Comparison of ENCODE assay signal across 8 mouse cellular contexts in genomic region chr3:21936616-21937015, GRCm38 (mm10).
DNase-seq lines count a peak whose midpoint lies in the region; ATAC-seq lines count a peak whose summit lies in the region.

No protein-coding gene starts in this region.

- 6% methylated on average over 8 of the region's 8 CpGs for WGBS in embryonic facial prominence, embryonic 10.5 days
- 24% methylated on average over 8 of the region's 8 CpGs for WGBS in intestine, embryonic 15.5 days
- WGBS in midbrain, embryonic 14.5 days: 10% methylated on average over 8 of the region's 8 CpGs

- no peak overlapping the region for H3K9ac ChIP-seq in intestine, embryonic 15.5 days
- no peak overlapping the region for H3K9ac ChIP-seq in midbrain, embryonic 14.5 days (replicated peaks; ENCODE audit: low read length)

- H3K27ac ChIP-seq in embryonic facial prominence, embryonic 10.5 days (replicated peaks): peak overlapping the region; percentile 80
- H3K27ac ChIP-seq in intestine, embryonic 15.5 days: no peak overlapping the region
- H3K27ac ChIP-seq in midbrain, embryonic 14.5 days (replicated peaks; ENCODE audit: low read depth, low read length): peak overlapping the region; percentile 90

- peak overlapping the region; percentile 39 for H3K4me3 ChIP-seq in embryonic facial prominence, embryonic 10.5 days
- no peak overlapping the region for H3K4me3 ChIP-seq in intestine, embryonic 15.5 days (replicated peaks)
- no peak overlapping the region; the same call in 1 of the 2 replicates for H3K4me3 ChIP-seq in midbrain, embryonic 14.5 days (replicated peaks; ENCODE audit: low read depth, low read length)

- H3K36me3 ChIP-seq in embryonic facial prominence, embryonic 10.5 days (replicated peaks): no peaks in the 10 kb centered on the region
- H3K36me3 ChIP-seq in intestine, embryonic 15.5 days: no peaks in the 10 kb centered on the region
- H3K36me3 ChIP-seq in midbrain, embryonic 14.5 days (ENCODE audit: control insufficient read depth, insufficient read depth, low read length): no peaks in the 10 kb centered on the region

- peak overlapping the region; percentile 68 for H3K4me2 ChIP-seq in intestine, embryonic 15.5 days (replicated peaks)
- H3K4me2 ChIP-seq in midbrain, embryonic 14.5 days (ENCODE audit: low read length): peak overlapping the region; percentile 61

- no peaks in the 10 kb centered on the region for H3K9me3 ChIP-seq in embryonic facial prominence, embryonic 10.5 days
- no peaks in the 10 kb centered on the region for H3K9me3 ChIP-seq in intestine, embryonic 15.5 days
- H3K9me3 ChIP-seq in midbrain, embryonic 14.5 days (ENCODE audit: control insufficient read depth, low read length): no peaks in the 10 kb centered on the region

- ATAC-seq in intestine, embryonic 15.5 days: peak; percentile 21
- no peak; the same call in 1 of the 2 replicates for ATAC-seq in midbrain, embryonic 14.5 days (ENCODE audit: low FRiP score, low TSS enrichment)
- no peak for ATAC-seq in granulocyte monocyte progenitor cell, adult 5-6 weeks (replicated peaks; ENCODE audit: poor library complexity, severe bottlenecking)

- intact Hi-C loops in gastrocnemius, postnatal 36 days (cut with DNase I): loop anchor here (1.0 to 10.0 kb wide), 7 partner anchors 50 to 1282 kb away; partner anchors contain the start of gene Tbl1xr1

- no peaks in the 10 kb centered on the region for H3K27me3 ChIP-seq in embryonic facial prominence, embryonic 10.5 days (replicated peaks; ENCODE audit: low read depth, poor library complexity, severe bottlenecking)
- H3K27me3 ChIP-seq in intestine, embryonic 15.5 days (replicated peaks): no peaks in the 10 kb centered on the region
- no peaks in the 10 kb centered on the region for H3K27me3 ChIP-seq in midbrain, embryonic 14.5 days (ENCODE audit: control insufficient read depth, insufficient read depth, low read length)

- DNase-seq in heart, adult 11 months: peak; percentile 94
- DNase-seq in heart, adult 8-10 months (ENCODE audit: low spot score): no peak
- peak; percentile 42 for DNase-seq in CD4-positive helper T cell, adult 2 months (ENCODE audit: low read depth, low spot score)
- peak; percentile 31 for DNase-seq in embryonic facial prominence, embryonic 10.5 days (ENCODE audit: low spot score)
- peak; percentile 37 for DNase-seq in midbrain, embryonic 14.5 days
- DNase-seq in gastrocnemius, postnatal 36 days: no peak

- H3K4me1 ChIP-seq in embryonic facial prominence, embryonic 10.5 days: peaks cover 47% of the 10 kb centered on the region
- H3K4me1 ChIP-seq in intestine, embryonic 15.5 days (replicated peaks): peaks cover 15% of the 10 kb centered on the region
- H3K4me1 ChIP-seq in midbrain, embryonic 14.5 days (ENCODE audit: control insufficient read depth, insufficient read depth, low read length): peaks cover 25% of the 10 kb centered on the region

Comparison
In these comparisons a context has a peak if more than half of its experiments do, and no peak if none do; other contexts are left out.
1. DNase-seq: peak in heart, adult 11 months (single experiment), CD4-positive helper T cell, adult 2 months (single experiment), embryonic facial prominence, embryonic 10.5 days (single experiment) and midbrain, embryonic 14.5 days (single experiment); none in heart, adult 8-10 months (single experiment) and gastrocnemius, postnatal 36 days (0 of 2).